7 mouse cellular contexts compared by ENCODE assay signal in genomic region chr2:122629871-122630270, GRCm38 (mm10). TPM values are rescaled to one million over a fixed set of nuclear protein-coding genes. Genes with fewer than 3 reads are reported as not detected.
A peak's percentile ranks its signal among the peaks of the same experiment; 100 is the strongest.
DNase-seq lines count a peak whose midpoint lies in the region; ATAC-seq and TF ChIP-seq lines count a peak whose summit lies in the region.

No protein-coding gene starts in this region.

- peak overlapping the region; percentile 92; the same call in 1 of the 2 replicates for H3K9ac ChIP-seq in lung, embryonic 15.5 days
- H3K9ac ChIP-seq in heart, embryonic 15.5 days = no peak overlapping the region; the same call in 1 of the 2 replicates
- H3K9ac ChIP-seq in liver, embryonic 13.5 days = peak overlapping the region; percentile 91; the same call in 1 of the 2 replicates
- no peak overlapping the region for H3K9ac ChIP-seq in stomach, embryonic 16.5 days (ENCODE audit: low read length)

- TF ChIP-seq POLR2A in lung, adult 2 months (IDR thresholded peaks at IDR 0.05; ENCODE audit: borderline replicate concordance, extremely low read depth, low read depth, low read length) = no peak

- H3K27ac ChIP-seq in lung, embryonic 15.5 days = no peak overlapping the region
- peak overlapping the region; percentile 80; the same call in 1 of the 2 replicates for H3K27ac ChIP-seq in heart, embryonic 15.5 days
- no peak overlapping the region for H3K27ac ChIP-seq in liver, embryonic 13.5 days
- H3K27ac ChIP-seq in stomach, embryonic 16.5 days (ENCODE audit: low read length) = no peak overlapping the region

- H3K4me3 ChIP-seq in lung, embryonic 15.5 days = peak overlapping the region; percentile 94
- H3K4me3 ChIP-seq in lung, adult 2 months (replicated peaks; ENCODE audit: extremely low read depth, low read depth, low read length) = no peak overlapping the region
- H3K4me3 ChIP-seq in heart, embryonic 15.5 days = peak overlapping the region; percentile 77
- H3K4me3 ChIP-seq in liver, embryonic 13.5 days (replicated peaks) = peak overlapping the region; percentile 96
- peak overlapping the region; percentile 86 for H3K4me3 ChIP-seq in stomach, embryonic 16.5 days (replicated peaks; ENCODE audit: low read length)

- no peak for TF ChIP-seq CTCF in lung, adult 2 months (IDR thresholded peaks at IDR 0.05; ENCODE audit: insufficient read depth, low read length)

- no peaks in the 10 kb centered on the region for H3K27me3 ChIP-seq in lung, embryonic 15.5 days
- H3K27me3 ChIP-seq in heart, embryonic 15.5 days = no peaks in the 10 kb centered on the region
- 0 out of 2 replicates have a peak, but pooled peaks cover 5% of the 10 kb centered on the region for H3K27me3 ChIP-seq in liver, embryonic 13.5 days
- H3K27me3 ChIP-seq in stomach, embryonic 16.5 days (ENCODE audit: control insufficient read depth, insufficient read depth, low read length) = no peaks in the 10 kb centered on the region

- peaks cover 19% of the 10 kb centered on the region for H3K4me1 ChIP-seq in lung, embryonic 15.5 days
- peaks cover 3% of the 10 kb centered on the region for H3K4me1 ChIP-seq in lung, adult 2 months (ENCODE audit: control insufficient read depth, insufficient read depth, low read length)
- peaks cover 18% of the 10 kb centered on the region for H3K4me1 ChIP-seq in heart, embryonic 15.5 days (replicated peaks)
- H3K4me1 ChIP-seq in liver, embryonic 13.5 days (replicated peaks) = peaks cover 20% of the 10 kb centered on the region
- peaks cover 7% of the 10 kb centered on the region; the same call in 1 of the 2 replicates for H3K4me1 ChIP-seq in stomach, embryonic 16.5 days (ENCODE audit: control insufficient read depth, insufficient read depth, low read length)

- H3K4me2 ChIP-seq in lung, embryonic 15.5 days = peak overlapping the region; percentile 95
- H3K4me2 ChIP-seq in heart, embryonic 15.5 days = peak overlapping the region; percentile 95
- peak overlapping the region; percentile 98 for H3K4me2 ChIP-seq in liver, embryonic 13.5 days
- peak overlapping the region; percentile 90 for H3K4me2 ChIP-seq in stomach, embryonic 16.5 days (ENCODE audit: low read depth, low read length)

- 58% methylated on average over 6 of the region's 6 CpGs for WGBS in lung, embryonic 15.5 days
- 41% methylated on average over 6 of the region's 6 CpGs for WGBS in lung, adult 2 months
- 55% methylated on average over 6 of the region's 6 CpGs for WGBS in heart, embryonic 15.5 days
- 62% methylated on average over 6 of the region's 6 CpGs for WGBS in liver, embryonic 13.5 days (ENCODE audit: insufficient replicate concordance)
- WGBS in stomach, embryonic 16.5 days = 57% methylated on average over 6 of the region's 6 CpGs

- ATAC-seq in lung, embryonic 15.5 days (ENCODE audit: borderline replicate concordance, extremely low read depth, low FRiP score, low TSS enrichment) = no peak
- no peak for ATAC-seq in heart, embryonic 15.5 days (replicated peaks; ENCODE audit: insufficient number of reproducible peaks, insufficient read depth, low FRiP score, low read depth)
- ATAC-seq in liver, embryonic 13.5 days (ENCODE audit: low read depth) = no peak
- no peak for ATAC-seq in stomach, embryonic 16.5 days (ENCODE audit: insufficient read depth, low FRiP score)
- ATAC-seq in megakaryocyte-erythroid progenitor cell, adult 5-6 weeks (replicated peaks; ENCODE audit: low FRiP score, low TSS enrichment, poor library complexity, severe bottlenecking) = no peak

- no peak for DNase-seq in lung, adult 2 months
- DNase-seq in liver, embryonic 13.5 days = no peak
- DNase-seq in spleen, adult 12 weeks (ENCODE audit: low spot score) = no peak

- H3K9me3 ChIP-seq in lung, embryonic 15.5 days = no peaks in the 10 kb centered on the region
- no peaks in the 10 kb centered on the region for H3K9me3 ChIP-seq in heart, embryonic 15.5 days (replicated peaks)
- no peaks in the 10 kb centered on the region for H3K9me3 ChIP-seq in liver, embryonic 13.5 days (replicated peaks)
- H3K9me3 ChIP-seq in stomach, embryonic 16.5 days (replicated peaks; ENCODE audit: control insufficient read depth, low read length) = no peaks in the 10 kb centered on the region

- H3K36me3 ChIP-seq in lung, embryonic 15.5 days = peaks cover 12% of the 10 kb centered on the region
- peaks cover 9% of the 10 kb centered on the region; the same call in 1 of the 2 replicates for H3K36me3 ChIP-seq in heart, embryonic 15.5 days
- H3K36me3 ChIP-seq in liver, embryonic 13.5 days = peaks cover 16% of the 10 kb centered on the region
- H3K36me3 ChIP-seq in stomach, embryonic 16.5 days (ENCODE audit: control insufficient read depth, insufficient read depth, low read length) = no peaks in the 10 kb centered on the region

RNA-seq across cellular contexts. Expression of gene AA467197, which starts 6.9 kb away (rescaled TPM):
- 0.30 and 0.76 TPM in 2 replicates for polyA plus RNA-seq in lung, embryonic 15.5 days (2015; fragmentation: Nextera tagmentation; extraction: Ambion mirVana)
- polyA plus RNA-seq in lung, adult 2 months (2012; rRNA removed) = 0.32 and 0.53 TPM in 2 replicates
- polyA plus RNA-seq in heart, embryonic 15.5 days (2015; fragmentation: Nextera tagmentation; extraction: Ambion mirVana) = 0.52 and 1.9 TPM in 2 replicates
- polyA plus RNA-seq in liver, embryonic 13.5 days (2015; fragmentation: Nextera tagmentation; extraction: Ambion mirVana) = 0.27 and 0.50 TPM in 2 replicates
- 34.1 and 50.8 TPM in 2 replicates for polyA plus RNA-seq in stomach, embryonic 16.5 days (2015; fragmentation: Nextera tagmentation; extraction: Ambion mirVana)
- not detected in 2 replicates for total RNA-seq in megakaryocyte-erythroid progenitor cell, adult 5-6 weeks (2014; fragmentation: Nextera tagmentation)
- total RNA-seq in megakaryocyte-erythroid progenitor cell, adult 5-6 weeks (2017) = 2.2 and 2.6 TPM in 2 replicates

RNA-seq across cellular contexts. Expression of gene Gatm, which starts 18.8 kb away (rescaled TPM):
- polyA plus RNA-seq in lung, embryonic 15.5 days (2015; fragmentation: Nextera tagmentation; extraction: Ambion mirVana) = 6.2 and 6.3 TPM in 2 replicates
- polyA plus RNA-seq in lung, adult 2 months (2012; rRNA removed) = 6.1 and 6.4 TPM in 2 replicates
- 11.0 and 12.4 TPM in 2 replicates for polyA plus RNA-seq in heart, embryonic 15.5 days (2015; fragmentation: Nextera tagmentation; extraction: Ambion mirVana)
- 24.5 and 30.1 TPM in 2 replicates for polyA plus RNA-seq in liver, embryonic 13.5 days (2015; fragmentation: Nextera tagmentation; extraction: Ambion mirVana)
- polyA plus RNA-seq in stomach, embryonic 16.5 days (2015; fragmentation: Nextera tagmentation; extraction: Ambion mirVana) = 22.5 and 47.0 TPM in 2 replicates
- total RNA-seq in megakaryocyte-erythroid progenitor cell, adult 5-6 weeks (2014; fragmentation: Nextera tagmentation) = 154 and 166 TPM in 2 replicates
- 110 and 122 TPM in 2 replicates for total RNA-seq in megakaryocyte-erythroid progenitor cell, adult 5-6 weeks (2017)

Comparison
In these comparisons a context has a peak if more than half of its experiments do, and no peak if none do; other contexts are left out.
1. H3K9ac ChIP-seq: peak in lung, embryonic 15.5 days (single experiment) and liver, embryonic 13.5 days (single experiment); none in heart, embryonic 15.5 days (single experiment) and stomach, embryonic 16.5 days (single experiment).
2. RNA of gene AA467197, which starts 6.9 kb away (polyA plus RNA-seq): 34.1 to 50.8 TPM in stomach, embryonic 16.5 days; 0.30 to 0.76 TPM in lung, embryonic 15.5 days, 0.52 to 1.9 TPM in heart, embryonic 15.5 days, 0.32 to 0.53 TPM in lung, adult 2 months and 0.27 to 0.50 TPM in liver, embryonic 13.5 days; every median in the first group is over 10 times any median in the second.
3. Peak in every context shown above with its lines, with median percentiles within 50 percentile points of each other: H3K4me2 ChIP-seq.